Mouse (Mus musculus) ES-Bruce4 (cell line): ENCODE results near the gene Fbxl7.

Experiments
- CTCF ChIP-seq: IDR thresholded peaks from one replicate; pipeline ENCODE4 v1.8.1; 2011; ENCODE audit warnings: low read depth, low read length
- EP300 ChIP-seq: IDR thresholded peaks from 2 replicates; pipeline ENCODE4 v1.6.1; 2011; ENCODE audit warnings: low read depth, low read length; ENCODE audit not compliant: insufficient read depth
- POLR2A ChIP-seq: IDR thresholded peaks from one replicate; pipeline ENCODE4 v1.8.1; 2011; ENCODE audit warnings: low read length; ENCODE audit not compliant: insufficient read depth

GRCm38 (mm10) chr15:26635591-26635990 lies 259.8 kb downstream of the Fbxl7 start:
- no peak for TF ChIP-seq POLR2A
- no peak for TF ChIP-seq CTCF
- TF ChIP-seq EP300: no peak
